Mouse (Mus musculus) spleen, postnatal 4 days (tissue): Measurements from ENCODE around the gene Six5.

Source experiments
- DNase-seq, 2 experiments: peaks; one replicate each; pipeline ENCODE4 v3.0.0; 2022; ENCODE audit warnings: low spot score in 2 of 2

Six5 gene

GRCm38 (mm10) chr7:19096421-19096976 is 2.1 kb downstream of the Six5 start:
- DNase-seq, result no peak

- DNase-seq, result no peak
Measured at GRCm38 (mm10) chr7:19097217-19097616, 2.8 kb downstream of the Six5 start.

GRCm38 (mm10) chr7:19097863-19098262 is 3.5 kb downstream of the Six5 start:
- no peak for DNase-seq

- DNase-seq, result no peak
Measured at GRCm38 (mm10) chr7:19098811-19099210, 4.4 kb downstream of the Six5 start.

GRCm38 (mm10) chr7:19100290-19100689 is 5.9 kb downstream of the Six5 start:
- DNase-seq, result no peak

GRCm38 (mm10) chr7:19103741-19104140 is 9.3 kb downstream of the Six5 start:
- no peak for DNase-seq

- no peak for DNase-seq
Measured at GRCm38 (mm10) chr7:19104486-19104885, 10.1 kb downstream of the Six5 start.

GRCm38 (mm10) chr7:19107436-19107835 is 13.0 kb downstream of the Six5 start:
- no peak for DNase-seq

GRCm38 (mm10) chr7:19109565-19109964 is 15.2 kb downstream of the Six5 start:
- no peak for DNase-seq

- DNase-seq, result peak; percentile 52 to 75
Measured at GRCm38 (mm10) chr7:19118028-19118771, 23.8 kb downstream of the Six5 start, which contains the start of gene Gm4969. Gene Gm4969, minus strand, starts transcription at chr7:19118368.

- no peak for DNase-seq
Measured at GRCm38 (mm10) chr7:19119083-19119482, 24.7 kb downstream of the Six5 start.

GRCm38 (mm10) chr7:19119631-19120429 is 25.4 kb downstream of the Six5 start, which contains the start of gene Fbxo46:
Gene Fbxo46, plus strand, starts transcription at chr7:19119859.
- peak; percentile 89 to 91 for DNase-seq

- DNase-seq, result no peak
Measured at GRCm38 (mm10) chr7:19121686-19122085, 27.3 kb downstream of the Six5 start.

GRCm38 (mm10) chr7:19124713-19125112 is 30.3 kb downstream of the Six5 start:
- no peak for DNase-seq

- no peak for DNase-seq
Measured at GRCm38 (mm10) chr7:19127744-19128143, 33.4 kb downstream of the Six5 start.

- no peak for DNase-seq
Measured at GRCm38 (mm10) chr7:19129396-19129795, 35.0 kb downstream of the Six5 start.

GRCm38 (mm10) chr7:19130657-19131056 is 36.3 kb downstream of the Six5 start:
- DNase-seq, result no peak

- DNase-seq, result peak; percentile 90 to 95
Measured at GRCm38 (mm10) chr7:19131324-19131848, 37.0 kb downstream of the Six5 start.

- no peak for DNase-seq
Measured at GRCm38 (mm10) chr7:19136168-19136567, 41.8 kb downstream of the Six5 start.

GRCm38 (mm10) chr7:19136673-19137334 is 42.4 kb downstream of the Six5 start:
- DNase-seq, result no peak

GRCm38 (mm10) chr7:19137380-19137779 is 43.0 kb downstream of the Six5 start:
- DNase-seq, result peak; percentile 57 to 78

- no peak for DNase-seq
Measured at GRCm38 (mm10) chr7:19146793-19147192, 52.4 kb downstream of the Six5 start.
